Mouse (Mus musculus): ENCODE results near the gene Pla2g4c.

- TF ChIP-seq CTCF (IDR thresholded peaks at IDR 0.05; ENCODE audit: control insufficient read depth, insufficient read depth, insufficient replicate concordance, low read depth, low read length) (no peak), POLR2A (IDR thresholded peaks at IDR 0.05; ENCODE audit: control insufficient read depth, low read depth, low read length) (no peak)
Observed at GRCm38 (mm10) chr7:13380588-13380987, 56.1 kb downstream of the Pla2g4c start.
